Mouse (Mus musculus) kidney, postnatal 4 days (tissue): ENCODE data around the gene Asb4.

Source experiments
- DNase-seq, 2 experiments: peaks; one replicate each; pipeline ENCODE4 v3.0.0; 2021; ENCODE audit warnings: mixed read lengths in 2 of 2

The Asb4 gene

GRCm38 (mm10) chr6:5448396-5448795, 65.2 kb downstream of the Asb4 start:
- DNase-seq, result no peak

- DNase-seq, result no peak
These were observed 66.7 kb downstream of the Asb4 start for GRCm38 (mm10) chr6:5449878-5450277.

- DNase-seq, result no peak
These were observed 72.7 kb downstream of the Asb4 start for GRCm38 (mm10) chr6:5455836-5456235.

GRCm38 (mm10) chr6:5470480-5471318, 87.5 kb downstream of the Asb4 start:
- no peak for DNase-seq

GRCm38 (mm10) chr6:5472692-5473091, 89.5 kb downstream of the Asb4 start:
- no peak for DNase-seq

GRCm38 (mm10) chr6:5474021-5474420, 90.8 kb downstream of the Asb4 start:
- no peak for DNase-seq

GRCm38 (mm10) chr6:5481066-5481465, 97.9 kb downstream of the Asb4 start:
- DNase-seq, result no peak

- DNase-seq, result no peak
These were observed 99.1 kb downstream of the Asb4 start for GRCm38 (mm10) chr6:5482270-5482783.
